In genomic region chr15:59241752-59242151, GRCm38 (mm10) we compare ENCODE assay signal across 23 mouse cellular contexts.
DNase-seq lines count a peak whose midpoint lies in the region; ATAC-seq and TF ChIP-seq lines count a peak whose summit lies in the region.
"Had no signal": no experiment of that assay in that cellular context is flagged by ENCODE, and none has a peak within 500 bp of the region (broad histone marks: within the 10 kb centered on the region; RNA-seq: fewer than 3 reads in every experiment).

No protein-coding gene starts in this region.

- H3K36me3 ChIP-seq in intestine, embryonic 14.5 days (ENCODE audit: control insufficient read depth, insufficient read depth, low read length): no peaks in the 10 kb centered on the region
- H3K36me3 ChIP-seq in intestine, postnatal 0 days (ENCODE audit: control insufficient read depth, insufficient read depth): no peaks in the 10 kb centered on the region
- H3K36me3 ChIP-seq in C2C12 (ENCODE audit: control insufficient read depth, insufficient read depth): no peaks in the 10 kb centered on the region
- no peaks in the 10 kb centered on the region for H3K36me3 ChIP-seq in myocyte (ENCODE audit: control insufficient read depth, insufficient read depth)
- H3K36me3 ChIP-seq: G1E had no signal

- WGBS in intestine, embryonic 14.5 days: 86% methylated on average over 7 of the region's 7 CpGs
- 86% methylated on average over 7 of the region's 7 CpGs for WGBS in intestine, postnatal 0 days

- TF ChIP-seq POLR2A in myocyte (IDR thresholded peaks at IDR 0.05; ENCODE audit: insufficient read length, low read depth): no peak

- no peak overlapping the region for H3K9ac ChIP-seq in intestine, embryonic 14.5 days (ENCODE audit: low read length)
- H3K9ac ChIP-seq in intestine, postnatal 0 days (ENCODE audit: low read depth, low read length): no peak overlapping the region

- H3K27ac ChIP-seq in intestine, embryonic 14.5 days (ENCODE audit: low read depth): no peak overlapping the region
- H3K27ac ChIP-seq in intestine, postnatal 0 days (ENCODE audit: low read depth, low read length): no peak overlapping the region

- no peaks in the 10 kb centered on the region for H3K4me1 ChIP-seq in intestine, embryonic 14.5 days (replicated peaks; ENCODE audit: control insufficient read depth, insufficient read depth, low read length)
- H3K4me1 ChIP-seq in intestine, postnatal 0 days (replicated peaks; ENCODE audit: control insufficient read depth, insufficient read depth, low read length): no peaks in the 10 kb centered on the region

- H3K79me3 ChIP-seq in C2C12 (ENCODE audit: low read depth): no peaks in the 10 kb centered on the region

- no peaks in the 10 kb centered on the region for H3K27me3 ChIP-seq in intestine, embryonic 14.5 days (replicated peaks; ENCODE audit: control insufficient read depth, insufficient read depth, low read length)
- H3K27me3 ChIP-seq in intestine, postnatal 0 days (replicated peaks; ENCODE audit: control insufficient read depth, insufficient read depth, low read length): no peaks in the 10 kb centered on the region
- H3K27me3 ChIP-seq in C2C12 (ENCODE audit: control insufficient read depth, insufficient read depth, insufficient read length): no peaks in the 10 kb centered on the region
- no peaks in the 10 kb centered on the region for H3K27me3 ChIP-seq in myocyte (ENCODE audit: control insufficient read depth, insufficient read depth, insufficient read length)
- H3K27me3 ChIP-seq: CH12.LX, Patski had no signal

- ATAC-seq in intestine, embryonic 14.5 days (replicated peaks; ENCODE audit: low FRiP score, low TSS enrichment, low read depth): no peak
- no peak for ATAC-seq in intestine, postnatal 0 days
- ATAC-seq: activated CD4-positive, CD25-positive, alpha-beta regulatory T cell, adult 4 months; CD4-positive, CD25-positive, alpha-beta regulatory T cell, adult 4 months; Patski had no signal

- H3K79me2 ChIP-seq in C2C12 (ENCODE audit: control insufficient read depth, insufficient read depth) (no peaks in the 10 kb centered on the region), myocyte (ENCODE audit: control insufficient read depth, insufficient read depth) (no peaks in the 10 kb centered on the region)

- no peak overlapping the region for H3K4me2 ChIP-seq in intestine, embryonic 14.5 days (ENCODE audit: low read length)
- no peak overlapping the region for H3K4me2 ChIP-seq in intestine, postnatal 0 days (replicated peaks; ENCODE audit: low read depth)
- no peak overlapping the region for H3K4me2 ChIP-seq in myocyte (ENCODE audit: low read depth)

- H3ac ChIP-seq in C2C12 (ENCODE audit: control insufficient read depth, insufficient read length, low read depth) (no peak overlapping the region), myocyte (ENCODE audit: control insufficient read depth, insufficient read length) (no peak overlapping the region)

- H3K9me3 ChIP-seq in intestine, embryonic 14.5 days (ENCODE audit: control insufficient read depth, low read length): no peaks in the 10 kb centered on the region
- H3K9me3 ChIP-seq in intestine, postnatal 0 days (ENCODE audit: control insufficient read depth): no peaks in the 10 kb centered on the region
- H3K9me3 ChIP-seq: G1E had no signal

- H3K4me3 ChIP-seq in intestine, embryonic 14.5 days (ENCODE audit: low read depth, low read length): no peak overlapping the region
- no peak overlapping the region for H3K4me3 ChIP-seq in intestine, postnatal 0 days (ENCODE audit: low read depth, low read length)
- H3K4me3 ChIP-seq in C2C12 (ENCODE audit: insufficient read depth, poor library complexity, severe bottlenecking): no peak overlapping the region
- no peak overlapping the region for H3K4me3 ChIP-seq in myocyte

- TF ChIP-seq CTCF in intestine, postnatal 0 days (IDR thresholded peaks at IDR 0.05; ENCODE audit: low read depth): no peak
- no peak for TF ChIP-seq CTCF in C2C12 (IDR thresholded peaks at IDR 0.05; ENCODE audit: control insufficient read depth, insufficient read depth, insufficient read length)

- peak; percentile 53 for DNase-seq in heart, adult 11 months
- no peak for DNase-seq in heart, adult 18-20 months
- DNase-seq in intestine, embryonic 14.5 days (ENCODE audit: low spot score): peak; percentile 20
- DNase-seq in spleen, adult 18-20 months: no peak
- no peak for DNase-seq in left cerebral cortex, postnatal 14 days (ENCODE audit: low spot score in 2 of 2)
- DNase-seq: adrenal gland, adult 2 months; adrenal gland, adult 8-10 months; adrenal gland, postnatal 10 days; adrenal gland, postnatal 14 days; adrenal gland, postnatal 25 days; adrenal gland, postnatal 36 days; B cell, adult 2 months; cerebellum, adult 11 months; cerebellum, adult 11-12 months; cerebellum, adult 18-20 months had no signal

- intact Hi-C loops in left cerebral cortex, postnatal 14 days (cut with DNase I): no loop called here

TF ChIP-seq in C2C12, 6 proteins besides CTCF, POLR2A, EP300 and RAD21:
- TF ChIP-seq USF1 (IDR thresholded peaks at IDR 0.05; ENCODE audit: low read depth): no peak
- TF ChIP-seq CEBPB (IDR thresholded peaks at IDR 0.05; ENCODE audit: low read depth): peak; percentile 6
- no peak for TF ChIP-seq FOSL1 (IDR thresholded peaks at IDR 0.05; ENCODE audit: insufficient read depth, low read length, poor library complexity, severe bottlenecking)
- peak; percentile 91 for TF ChIP-seq MYOD1 (IDR thresholded peaks at IDR 0.05; ENCODE audit: control insufficient read depth, insufficient read length, low read depth)

TF ChIP-seq in myocyte, 11 proteins besides CTCF, POLR2A, EP300 and RAD21:
- peak in 2 of 3 experiments; percentile 39 to 81 for TF ChIP-seq MYOD1 (IDR thresholded peaks at IDR 0.05; ENCODE audit: control insufficient read depth in 1 of 3, insufficient read length in 2 of 3, low read depth in 2 of 3)
- TF ChIP-seq TCF3 (IDR thresholded peaks at IDR 0.05; ENCODE audit: insufficient read length, low read depth): no peak
- TF ChIP-seq CEBPB (IDR thresholded peaks at IDR 0.05; ENCODE audit: insufficient read depth, poor library complexity, severe bottlenecking): peak; percentile 66; the same call in 1 of the 2 replicates
- no peak for TF ChIP-seq E2F4 (IDR thresholded peaks at IDR 0.05; ENCODE audit: insufficient read depth)
- TF ChIP-seq USF1 (IDR thresholded peaks at IDR 0.05; ENCODE audit: low read depth): no peak
- TF ChIP-seq REST (IDR thresholded peaks at IDR 0.05; ENCODE audit: insufficient read depth, insufficient read length): no peak
- TF ChIP-seq MYOG (IDR thresholded peaks at IDR 0.05; ENCODE audit: control insufficient read depth in 1 of 3, insufficient read depth in 1 of 3, insufficient read length in 2 of 3, low read depth in 2 of 3): no peak
- TF ChIP-seq POLR2AphosphoS2 (IDR thresholded peaks at IDR 0.05; ENCODE audit: insufficient read length, low read depth): no peak
- TF ChIP-seq SRF (IDR thresholded peaks at IDR 0.05; ENCODE audit: control insufficient read depth, insufficient read length, low read depth): no peak
- no peak for TF ChIP-seq MAX (IDR thresholded peaks at IDR 0.05; ENCODE audit: low read depth)

Comparison
In these comparisons a context has a peak if more than half of its experiments do, and no peak if none do; other contexts are left out.
1. DNase-seq: peak in heart, adult 11 months (single experiment) and intestine, embryonic 14.5 days (single experiment); none in heart, adult 18-20 months (0 of 2), spleen, adult 18-20 months (0 of 2) and left cerebral cortex, postnatal 14 days (0 of 2).